Mouse (Mus musculus): ENCODE data around the gene Nxpe4.

GRCm38 (mm10) chr9:48339563-48339962 is 177.7 kb downstream of the Nxpe4 start:
- TF ChIP-seq GATA1 (IDR thresholded peaks at IDR 0.05; ENCODE audit: low read length) = 0 out of 2 replicates have a peak, but pooled peaks have one; percentile 27
- no peak for TF ChIP-seq TAL1 (IDR thresholded peaks at IDR 0.05; ENCODE audit: low read length)
